Mouse (Mus musculus): Measurements from ENCODE around the gene 9630041A04Rik.

The 9630041A04Rik gene

DNA sequence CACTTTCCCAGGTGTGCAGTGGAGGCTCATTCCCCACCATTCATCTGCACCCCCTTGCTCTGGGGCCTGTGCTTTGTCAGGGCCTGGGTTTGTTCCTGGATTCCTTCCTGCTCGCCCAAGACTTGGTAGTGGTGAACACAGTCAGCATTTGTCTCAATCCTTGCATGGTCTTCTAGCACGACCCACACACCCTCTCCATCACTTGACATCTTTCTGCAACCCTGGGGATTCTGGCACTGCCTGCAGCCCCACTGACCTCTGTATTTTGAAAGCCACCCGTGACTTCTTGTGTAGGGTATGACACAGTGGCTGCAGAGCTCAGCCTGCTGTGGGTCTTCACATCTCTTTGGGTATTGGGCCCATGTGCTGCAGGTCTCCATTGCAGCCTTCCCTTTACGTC, 57.1 kb downstream of the 9630041A04Rik start:
- no peak for DNase-seq (ENCODE audit: low read depth, low spot score)

DNA sequence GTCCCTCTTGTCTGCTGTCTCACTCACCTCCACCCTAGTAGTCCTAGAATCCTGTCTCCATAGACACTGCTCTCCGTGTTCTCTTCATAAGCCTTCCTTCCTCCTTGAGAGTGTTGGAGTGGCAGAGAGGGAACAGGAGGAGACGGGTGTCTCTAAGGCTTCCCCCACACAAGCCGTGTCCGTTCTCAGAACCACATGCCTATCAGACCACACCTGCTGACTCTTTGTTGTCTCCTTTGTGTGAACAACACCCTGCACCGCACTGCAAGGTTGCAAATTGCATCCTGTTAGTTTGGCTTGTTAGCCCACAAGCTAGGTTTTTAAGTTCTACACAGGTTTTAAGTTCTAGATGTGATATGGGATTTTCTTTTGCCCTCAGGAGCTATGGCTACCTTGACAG, 57.7 kb downstream of the 9630041A04Rik start:
- DNase-seq (ENCODE audit: low read depth, low spot score) = no peak

DNA sequence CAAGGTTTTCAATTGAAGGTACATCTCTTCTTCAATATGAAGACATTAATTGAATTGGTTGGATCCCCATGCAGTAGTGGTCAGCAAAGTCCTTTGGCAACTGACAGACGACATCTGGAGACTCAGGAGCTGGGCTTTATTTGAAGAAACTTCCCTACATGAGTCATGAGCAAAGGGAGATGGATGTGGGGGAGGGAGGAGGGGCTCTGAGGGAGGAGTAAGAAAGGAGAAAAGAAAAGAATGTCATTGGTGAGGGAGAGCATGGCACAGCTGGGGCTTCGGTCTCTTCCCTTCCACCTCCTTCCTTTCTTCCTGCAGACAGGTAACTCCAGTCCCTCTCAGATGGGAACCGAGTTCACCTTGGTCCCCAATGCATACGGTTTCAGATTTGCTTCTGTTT, 61.2 kb downstream of the 9630041A04Rik start:
- DNase-seq (ENCODE audit: low read depth, low spot score) = no peak

DNA sequence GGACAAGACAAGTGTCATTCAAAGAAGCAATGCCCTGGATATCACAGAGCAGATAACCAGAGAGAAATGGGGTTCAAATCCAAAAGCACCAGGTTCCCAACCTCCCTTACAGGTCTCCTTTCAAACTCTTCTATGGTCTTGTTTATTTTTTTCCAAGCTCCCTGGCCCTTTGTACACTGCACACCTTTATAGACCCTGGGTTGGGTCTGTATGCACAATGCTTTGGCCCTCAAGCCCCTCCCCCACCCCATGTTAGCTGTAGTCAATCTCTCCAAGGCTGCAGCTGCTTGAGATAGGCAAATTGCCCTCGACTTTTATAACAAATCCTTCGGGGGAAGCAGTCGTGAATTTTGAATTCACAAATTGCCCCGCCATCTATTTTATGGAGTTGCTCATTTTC, 63.2 kb downstream of the 9630041A04Rik start:
- DNase-seq (ENCODE audit: low read depth, low spot score) = no peak

- no peak for DNase-seq (ENCODE audit: low read depth, low spot score)
Measured at GRCm38 (mm10) chr9:101933946-101934573, 72.4 kb downstream of the 9630041A04Rik start.

DNA sequence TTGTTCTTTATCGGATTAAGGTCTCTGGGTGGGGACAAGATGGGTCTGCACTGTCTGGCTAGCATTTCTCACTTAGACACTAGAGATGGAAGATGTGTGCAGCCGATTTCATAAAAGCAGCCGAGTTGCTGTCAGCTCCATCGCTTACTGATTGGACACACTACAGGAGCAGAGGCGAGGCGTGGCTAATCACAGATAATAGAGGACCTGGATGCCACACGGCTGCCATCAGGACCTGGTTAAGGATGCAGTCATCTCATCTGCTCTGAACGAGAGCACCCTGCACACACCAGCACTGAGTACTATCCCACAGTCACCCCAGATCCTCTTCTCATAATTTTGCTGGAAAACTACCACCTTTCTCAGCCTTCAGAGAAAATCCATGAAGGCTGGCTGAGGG, 73.2 kb downstream of the 9630041A04Rik start:
- DNase-seq (ENCODE audit: low read depth, low spot score) = no peak

DNA sequence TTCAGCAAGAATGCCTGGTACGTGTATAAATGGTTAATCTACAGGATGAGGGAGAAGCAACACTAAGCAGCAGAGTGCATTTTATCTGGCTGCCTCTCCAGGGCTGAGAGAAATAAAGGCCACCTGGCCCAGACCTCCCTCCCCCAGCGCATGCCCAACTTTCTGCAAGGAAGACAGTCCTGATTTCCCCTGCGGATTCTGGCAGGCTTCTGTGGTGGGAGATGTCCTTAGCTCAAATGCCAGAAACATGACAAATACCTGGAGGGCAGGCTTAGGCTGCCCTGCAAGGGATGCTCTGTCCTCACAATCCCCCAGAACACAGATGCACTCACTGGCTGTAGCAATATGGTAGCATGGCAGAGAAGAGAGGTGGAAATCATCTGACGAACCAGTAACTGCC, 76.4 kb downstream of the 9630041A04Rik start:
- DNase-seq (ENCODE audit: low read depth, low spot score) = no peak

DNA sequence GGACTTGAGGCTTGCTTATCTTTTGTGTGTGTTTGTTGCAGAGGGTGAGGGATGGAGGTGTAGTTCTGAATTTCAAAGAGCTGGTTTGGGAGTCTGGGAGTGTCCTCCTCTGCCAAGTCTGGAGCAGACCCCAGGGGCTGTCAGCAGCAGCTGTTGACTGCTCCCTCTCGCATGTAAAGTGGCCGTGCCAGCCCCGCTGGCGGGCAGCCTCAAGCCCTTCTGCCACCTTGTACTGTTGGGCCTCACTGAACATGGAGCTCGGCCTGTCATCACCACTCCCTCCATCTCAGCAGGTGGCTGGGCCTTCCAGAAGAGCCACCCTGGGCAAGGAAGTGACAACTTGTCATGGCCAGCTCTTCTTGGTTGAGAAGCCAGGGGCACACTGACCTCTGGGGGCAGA, 77.4 kb downstream of the 9630041A04Rik start:
- no peak for DNase-seq (ENCODE audit: low read depth, low spot score)

DNA sequence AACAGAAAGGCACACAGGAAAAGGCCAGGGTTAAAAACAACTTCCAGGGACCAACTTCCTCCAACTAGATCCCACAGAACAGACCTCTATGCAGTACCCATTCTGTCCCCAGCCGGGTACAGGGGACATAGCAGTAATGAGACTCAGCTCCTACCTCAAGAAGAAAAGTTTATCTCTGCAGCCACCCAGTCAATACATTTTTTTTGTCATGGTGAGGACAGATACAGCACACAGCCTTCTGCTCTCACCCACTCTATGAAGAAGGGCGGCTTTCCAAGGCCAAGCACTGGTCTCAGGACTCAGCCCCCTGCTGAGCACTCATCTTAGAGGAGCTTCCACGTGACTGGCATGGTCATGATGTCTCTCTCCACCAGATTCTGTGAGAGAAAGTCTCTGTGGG, 78.5 kb downstream of the 9630041A04Rik start:
- no peak for DNase-seq (ENCODE audit: low read depth, low spot score)

DNA sequence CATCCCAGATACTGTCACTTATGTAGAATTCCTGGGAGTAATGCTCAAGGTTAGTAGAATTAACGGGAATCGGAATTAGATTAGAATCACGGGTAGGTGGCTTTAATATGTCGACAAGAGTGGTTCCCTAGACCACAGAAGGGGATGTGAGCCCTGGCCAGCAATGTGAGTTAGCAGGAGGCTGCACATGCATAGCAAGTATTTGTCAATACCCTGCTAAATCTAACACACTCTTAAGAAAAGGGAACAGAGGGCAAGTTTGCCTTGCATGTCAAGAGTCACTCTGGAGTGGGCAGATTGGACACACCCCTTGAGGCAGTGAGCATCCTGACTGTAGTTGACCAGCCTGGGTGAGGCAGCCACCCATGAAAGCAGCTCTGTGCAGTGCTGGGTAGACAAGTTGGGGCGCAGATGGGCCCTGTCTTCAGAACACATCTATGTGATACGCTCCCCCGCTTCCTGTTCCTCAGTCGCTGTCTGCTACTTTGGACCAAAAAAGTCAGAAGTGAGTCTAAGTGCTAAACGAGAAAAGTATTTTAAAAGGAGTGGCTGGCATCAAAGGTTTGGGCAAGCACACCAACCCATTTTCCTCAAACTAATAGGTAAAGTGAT, 80.5 kb downstream of the 9630041A04Rik start:
- no peak for DNase-seq (ENCODE audit: low read depth, low spot score)

- DNase-seq (ENCODE audit: low read depth, low spot score) = no peak
Measured at GRCm38 (mm10) chr9:101945326-101945725, 83.7 kb downstream of the 9630041A04Rik start.

DNA sequence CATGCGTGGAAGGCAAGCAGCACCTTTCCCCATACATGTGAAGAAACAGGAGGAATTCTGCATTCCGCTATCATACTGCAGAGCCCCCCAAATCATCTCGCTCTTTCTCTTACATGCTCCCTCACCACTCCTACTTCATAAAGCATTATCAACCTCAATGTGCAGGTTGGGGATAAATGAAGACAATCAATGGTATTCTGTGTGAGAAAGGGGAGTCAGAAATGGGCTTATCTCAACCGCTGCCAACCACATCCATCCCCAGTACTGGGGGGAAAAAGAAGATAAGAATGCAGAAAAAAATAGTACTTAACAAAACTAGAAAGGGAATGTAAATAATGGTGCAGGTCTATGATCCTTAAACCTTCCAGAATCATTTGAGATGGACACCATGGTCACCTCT, 84.2 kb downstream of the 9630041A04Rik start:
- DNase-seq (ENCODE audit: low read depth, low spot score) = no peak

DNA sequence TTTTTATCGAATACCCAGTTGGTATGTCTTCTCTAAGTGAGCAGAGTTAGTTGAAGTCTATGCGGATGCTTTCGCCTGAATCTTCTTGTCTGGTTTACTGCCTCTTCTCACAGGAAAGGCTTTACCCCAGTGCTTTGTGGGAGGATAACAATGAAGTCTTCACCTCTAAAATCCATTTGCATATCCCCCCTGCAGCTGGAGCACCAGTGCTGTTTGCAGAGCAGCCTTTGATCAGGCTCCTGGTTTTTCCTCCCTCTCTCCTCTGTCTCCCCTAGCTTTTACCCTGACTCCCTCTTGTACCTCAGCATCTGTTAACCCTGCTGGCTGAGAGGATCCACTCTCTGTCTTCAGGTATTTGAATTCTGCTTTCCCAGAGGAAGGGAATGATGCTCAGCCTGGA, 88.5 kb downstream of the 9630041A04Rik start:
- peak; percentile 25 for DNase-seq (ENCODE audit: low read depth, low spot score)

- no peak for DNase-seq (ENCODE audit: low read depth, low spot score)
Measured at GRCm38 (mm10) chr9:101954529-101954928, 92.9 kb downstream of the 9630041A04Rik start.

DNA sequence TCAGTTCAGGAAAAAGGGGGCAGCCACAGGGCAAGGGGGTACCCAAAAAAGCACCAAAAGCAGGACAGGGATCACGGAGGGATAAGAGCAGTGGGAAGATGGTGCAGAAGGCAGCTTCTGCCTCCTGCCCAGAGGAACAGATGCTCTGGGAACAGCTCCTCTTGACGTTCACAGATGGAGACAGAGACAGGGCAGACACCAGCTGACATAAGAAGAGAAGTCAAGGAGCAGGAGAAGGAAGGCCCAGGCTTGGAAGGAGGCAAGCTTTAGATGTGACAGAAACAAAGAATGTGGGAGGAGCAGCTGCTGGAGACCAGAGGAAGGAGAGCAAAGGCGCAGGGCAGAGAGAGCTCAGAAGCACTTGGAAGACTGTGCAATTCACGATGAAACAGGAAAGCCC, 94.6 kb downstream of the 9630041A04Rik start:
- DNase-seq (ENCODE audit: low read depth, low spot score) = no peak

DNA sequence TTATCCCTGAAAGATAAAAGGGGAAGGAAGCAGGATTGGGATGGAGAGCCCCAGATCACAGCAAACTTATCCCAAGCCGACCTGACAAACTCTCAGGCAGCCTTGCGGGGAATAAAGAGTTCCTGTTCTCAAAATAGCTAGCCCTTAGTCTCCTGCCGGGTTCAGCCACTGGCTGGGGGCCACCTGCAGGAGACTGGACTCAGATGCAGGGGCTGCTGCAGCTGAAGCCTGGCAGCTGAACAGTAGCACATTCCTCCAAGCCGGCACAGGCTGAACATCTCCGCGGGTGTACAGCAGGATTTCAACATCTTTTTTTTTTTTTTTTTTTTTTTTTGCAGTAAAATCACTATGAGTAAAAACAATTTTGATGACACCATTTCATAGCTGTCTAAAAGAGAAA, 110.2 kb downstream of the 9630041A04Rik start:
- DNase-seq (ENCODE audit: low read depth, low spot score) = no peak

DNA sequence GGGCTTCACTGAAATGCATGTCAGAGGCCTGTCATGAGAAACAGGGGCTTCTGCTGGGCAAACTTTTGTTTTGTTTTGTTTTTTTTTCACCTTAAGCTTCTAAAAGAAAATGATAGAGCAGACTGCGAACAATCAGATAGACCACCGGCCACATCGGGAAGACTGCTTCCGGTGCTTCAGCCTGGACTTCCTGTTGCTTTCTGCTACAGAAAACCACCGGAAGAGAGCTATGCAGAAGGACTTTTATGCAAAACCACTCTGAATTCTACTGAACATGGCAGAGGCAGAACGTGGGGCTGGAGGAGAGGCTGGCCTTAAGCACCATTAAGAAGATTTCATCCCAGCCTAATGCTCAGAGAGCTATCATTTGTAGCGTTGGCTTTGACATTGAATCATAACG, 110.7 kb downstream of the 9630041A04Rik start:
- no peak for DNase-seq (ENCODE audit: low read depth, low spot score)

DNA sequence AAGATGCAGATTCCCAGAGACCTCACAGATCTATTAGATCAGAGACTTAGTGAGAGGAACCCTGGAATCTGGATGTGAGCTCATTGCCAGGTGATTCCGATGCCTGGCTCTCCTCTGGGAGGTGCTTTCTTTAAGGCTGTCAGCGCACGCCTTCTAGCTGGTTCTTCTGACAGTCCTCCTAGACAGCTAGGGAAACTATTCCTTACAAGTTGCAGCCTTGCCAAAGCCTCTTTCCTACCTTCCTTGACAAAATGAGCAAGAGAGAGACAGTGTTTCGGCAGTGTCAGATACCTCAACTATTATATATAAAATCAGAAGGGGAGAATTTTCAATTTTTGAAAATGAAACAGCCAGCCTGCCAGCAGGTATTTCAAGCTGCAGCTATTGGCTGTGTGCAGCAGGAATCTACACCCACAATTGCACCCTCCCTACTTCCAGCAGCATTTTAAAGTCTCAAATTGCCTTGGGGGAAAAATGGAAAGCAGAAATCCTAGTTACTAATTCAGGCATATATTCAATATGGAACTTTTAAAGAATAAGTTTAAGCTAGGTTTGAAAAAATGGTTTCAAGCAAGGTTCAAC, 115.3 kb downstream of the 9630041A04Rik start:
- no peak for DNase-seq (ENCODE audit: low read depth, low spot score)

DNA sequence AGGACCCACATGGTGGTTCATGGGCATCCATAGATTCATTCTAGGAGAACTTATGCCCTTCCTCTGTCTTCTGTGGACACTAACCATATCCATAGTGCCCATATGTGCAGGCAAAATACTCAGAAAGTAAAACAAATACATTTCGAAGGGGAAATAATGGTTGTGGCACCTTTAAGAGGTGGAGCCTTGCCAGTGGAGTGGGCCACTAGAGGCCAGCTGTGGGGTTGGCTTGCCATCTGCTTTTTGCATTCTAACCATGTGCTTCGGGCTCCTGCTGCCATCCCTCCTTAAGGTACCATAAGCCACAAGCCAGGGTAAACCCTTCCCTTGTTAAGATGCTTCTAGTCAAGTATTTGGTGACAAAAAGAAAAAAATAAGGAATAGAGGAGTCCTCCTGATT, 119.5 kb downstream of the 9630041A04Rik start:
- DNase-seq (ENCODE audit: low read depth, low spot score) = no peak

- no peak for DNase-seq (ENCODE audit: low read depth, low spot score)
Measured at GRCm38 (mm10) chr9:101982378-101982777, 120.7 kb downstream of the 9630041A04Rik start.

DNA sequence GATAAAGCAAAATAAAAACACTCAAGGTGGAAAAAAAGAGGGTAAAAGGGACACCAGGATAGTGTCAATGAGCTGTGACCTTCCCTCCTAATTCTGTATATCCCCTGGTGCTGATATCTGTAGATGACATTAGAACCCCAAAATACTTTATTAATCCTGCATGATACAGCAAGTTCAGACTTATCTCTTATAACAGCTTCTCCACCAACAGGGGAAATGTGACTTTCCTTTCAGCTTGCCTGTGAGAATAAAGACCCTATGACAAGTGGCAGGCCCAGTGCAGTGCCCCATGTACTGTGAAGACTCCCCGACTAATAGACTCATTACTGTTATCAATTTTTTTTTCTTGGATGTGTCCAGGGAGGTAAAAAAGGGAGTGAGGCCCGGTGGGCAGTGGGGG, 125.3 kb downstream of the 9630041A04Rik start:
- DNase-seq (ENCODE audit: low read depth, low spot score) = no peak

GRCm38 (mm10) chr9:101990032-101990431, 128.4 kb downstream of the 9630041A04Rik start:
- no peak for DNase-seq (ENCODE audit: low read depth, low spot score)

DNA sequence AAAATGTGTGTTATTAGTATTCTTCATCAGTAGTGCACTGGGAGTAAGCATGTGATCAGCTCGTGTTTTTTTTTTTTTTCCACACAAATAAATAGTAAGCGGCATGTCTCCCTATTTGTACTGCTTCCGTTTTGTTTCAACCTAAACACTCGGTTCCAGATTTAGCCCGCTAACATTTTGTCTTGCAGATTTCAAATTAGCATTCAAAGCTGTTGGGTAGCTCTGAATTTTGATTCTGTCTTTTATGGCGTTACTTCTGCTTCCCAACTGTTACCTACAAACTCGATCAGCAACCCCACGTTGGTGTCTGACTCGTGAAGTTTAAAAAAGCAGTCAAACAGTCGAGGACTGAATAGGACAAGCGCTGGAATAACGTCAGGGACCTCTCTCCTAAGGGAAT, 129.2 kb downstream of the 9630041A04Rik start:
- peak; percentile 4 for DNase-seq (ENCODE audit: low read depth, low spot score)
